Mouse (Mus musculus) liver, embryonic 14.5 days (tissue): Measurements from ENCODE around the gene Eps8.

Source experiments
- CTCF ChIP-seq: IDR thresholded peaks from 2 replicates; pipeline ENCODE4 v1.5.1; 2016; ENCODE audit warnings: antibody characterized with exemption, low read depth, control low read depth
- EP300 ChIP-seq: IDR thresholded peaks from 2 replicates; pipeline ENCODE4 v1.6.1; 2016; ENCODE audit warnings: antibody characterized with exemption, low read depth

DNA sequence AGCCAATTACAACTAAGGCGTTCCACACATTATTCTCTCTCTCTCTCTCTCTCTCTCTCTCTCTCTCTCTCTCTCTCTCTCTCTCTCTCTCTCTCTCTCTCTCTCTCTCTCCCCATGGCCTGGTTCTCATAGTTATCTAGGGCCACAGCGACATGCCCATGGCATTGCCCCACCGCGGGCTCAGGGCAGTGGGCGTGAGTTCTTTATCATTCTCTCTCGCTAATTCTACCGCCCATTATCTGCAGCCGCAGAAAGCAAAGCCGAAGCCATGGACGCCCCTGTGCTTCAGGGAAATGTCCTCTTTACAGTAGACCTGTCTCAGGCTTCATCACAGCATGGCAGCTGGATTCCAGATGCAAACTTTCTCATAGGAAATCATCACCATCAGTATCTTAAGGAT lies 16.9 kb upstream of the Eps8 start:
- TF ChIP-seq CTCF, result no peak
- no peak for TF ChIP-seq EP300
